Mouse (Mus musculus): ENCODE data around the gene Ovol3. TPM values are rescaled to one million over a fixed set of nuclear protein-coding genes. Genes with fewer than 3 reads are reported as not detected.

The Ovol3 gene
- polyA plus RNA-seq, 1 experiment = 1.4 TPM

DNA sequence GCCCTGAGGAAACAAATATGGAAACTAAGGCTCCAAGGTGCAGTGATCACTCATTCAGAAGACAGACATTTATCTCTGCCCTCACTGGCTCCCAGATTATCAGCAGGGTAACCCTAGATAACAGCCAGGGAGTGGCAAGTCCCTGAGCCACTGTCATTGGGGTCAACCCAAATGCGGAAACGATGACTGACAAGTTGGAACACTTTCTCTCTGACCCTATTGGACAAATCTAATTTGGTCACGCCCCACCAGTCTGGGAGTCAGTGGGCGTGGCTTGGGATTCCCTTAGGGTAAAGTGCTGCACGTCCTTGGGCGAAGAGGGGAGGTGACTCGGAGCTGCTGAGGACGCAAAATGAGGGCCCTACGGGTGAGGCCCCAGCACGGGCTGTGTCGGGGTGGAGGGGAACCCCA is 51.6 kb downstream of the Ovol3 start, which contains the start of gene Cox7a1:
Cox7a1 (plus strand) TSS at position 266 of the 411 bp plus-strand sequence.
- Histone ChIP-seq H3K27me3 (ENCODE audit: control insufficient read depth, insufficient read depth, low read length) (no peaks in the 10 kb centered on the region), H3K4me1 (replicated peaks; ENCODE audit: control insufficient read depth, insufficient read depth, low read length) (peaks cover 7% of the 10 kb centered on the region; the same call in 1 of the 2 replicates), H3K4me3 (ENCODE audit: control insufficient read depth, insufficient read depth, low read length) (peak within 1 kb of the TSS; percentile 29), H3K36me3 (ENCODE audit: control insufficient read depth, insufficient read depth, low read length) (peaks cover 16% of the 10 kb centered on the region), H3K27ac (ENCODE audit: control insufficient read depth, insufficient read depth, low read length) (no peak within 1 kb of the TSS)
- peak; percentile 89 for DNase-seq
- no peak for TF ChIP-seq CTCF (IDR thresholded peaks at IDR 0.05; ENCODE audit: borderline replicate concordance, control insufficient read depth, extremely low read depth, insufficient read depth, low read length, poor library complexity)
- peak; percentile 31; the same call in 1 of the 2 replicates for TF ChIP-seq POLR2A (IDR thresholded peaks at IDR 0.05; ENCODE audit: control insufficient read depth, extremely low read depth, insufficient read depth, low read length, poor library complexity)
- 2% methylated on average over 11 of the region's 11 CpGs for WGBS

Other genes starting within 250 kb of the Ovol3 start
- 2.2 and 3.3 TPM in 2 replicates for gene Zfp14, start 184.3 kb downstream of the Ovol3 start, polyA plus RNA-seq (2012; rRNA removed)
- gene Zfp82, start 162.8 kb downstream of the Ovol3 start, polyA plus RNA-seq (2012; rRNA removed) = 1.5 and 1.7 TPM in 2 replicates
- not detected in 2 replicates for gene Gm26920, start 145.3 kb downstream of the Ovol3 start, polyA plus RNA-seq (2012; rRNA removed)
- gene Zfp566, start 145.2 kb downstream of the Ovol3 start, polyA plus RNA-seq (2012; rRNA removed) = 4.4 and 6.8 TPM in 2 replicates
- gene Zfp260, start 140.9 kb downstream of the Ovol3 start, polyA plus RNA-seq (2012; rRNA removed) = 30.6 and 36.4 TPM in 2 replicates
- 5.4 and 8.1 TPM in 2 replicates for gene Zfp382, start 113.8 kb downstream of the Ovol3 start, polyA plus RNA-seq (2012; rRNA removed)
- gene Zfp146, start 66.0 kb downstream of the Ovol3 start, polyA plus RNA-seq (2012; rRNA removed) = 16.8 and 18.6 TPM in 2 replicates
- gene Cox7a1, start 51.6 kb downstream of the Ovol3 start, polyA plus RNA-seq (2012; rRNA removed) = 28.1 and 85.8 TPM in 2 replicates
- gene Capns1, start 36.9 kb downstream of the Ovol3 start, polyA plus RNA-seq (2012; rRNA removed) = 565 and 739 TPM in 2 replicates
- 131 and 157 TPM in 2 replicates for gene Polr2i, start 3.8 kb downstream of the Ovol3 start, polyA plus RNA-seq (2012; rRNA removed)
- 42.4 and 47.1 TPM in 2 replicates for gene Tbcb, start 3.5 kb downstream of the Ovol3 start, polyA plus RNA-seq (2012; rRNA removed)
- 0.17 and 0.26 TPM in 2 replicates for gene Thap8, start 44.4 kb upstream of the Ovol3 start, polyA plus RNA-seq (2012; rRNA removed)
- 54.1 and 66.9 TPM in 2 replicates for gene Wdr62, start 44.7 kb upstream of the Ovol3 start, polyA plus RNA-seq (2012; rRNA removed)
- 2.9 and 3.3 TPM in 2 replicates for gene Clip3, start 56.0 kb upstream of the Ovol3 start, polyA plus RNA-seq (2012; rRNA removed)
- 159 and 192 TPM in 2 replicates for gene Alkbh6, start 73.0 kb upstream of the Ovol3 start, polyA plus RNA-seq (2012; rRNA removed)
- gene Syne4, start 79.1 kb upstream of the Ovol3 start, polyA plus RNA-seq (2012; rRNA removed) = 15.4 and 16.8 TPM in 2 replicates
- gene E130208F15Rik, start 86.0 kb upstream of the Ovol3 start, polyA plus RNA-seq (2012; rRNA removed) = 0.74 and 0.93 TPM in 2 replicates
- 26.9 and 31.7 TPM in 2 replicates for gene Sdhaf1, start 88.2 kb upstream of the Ovol3 start, polyA plus RNA-seq (2012; rRNA removed)
- gene Lrfn3, start 127.0 kb upstream of the Ovol3 start, polyA plus RNA-seq (2012; rRNA removed) = 0.78 and 1.1 TPM in 2 replicates
- 273 and 417 TPM in 2 replicates for gene Tyrobp, start 178.0 kb upstream of the Ovol3 start, polyA plus RNA-seq (2012; rRNA removed)
- gene Hcst, start 184.1 kb upstream of the Ovol3 start, polyA plus RNA-seq (2012; rRNA removed) = 212 and 279 TPM in 2 replicates
- gene Nfkbid, start 186.0 kb upstream of the Ovol3 start, polyA plus RNA-seq (2012; rRNA removed) = 72.8 and 77.4 TPM in 2 replicates
- gene Aplp1, start 209.8 kb upstream of the Ovol3 start, polyA plus RNA-seq (2012; rRNA removed) = 5.9 and 6.0 TPM in 2 replicates
- 0.05 and 0.15 TPM in 2 replicates for gene Kirrel2, start 222.0 kb upstream of the Ovol3 start, polyA plus RNA-seq (2012; rRNA removed)
- 0.19 and 0.38 TPM in 2 replicates for gene Nphs1, start 222.6 kb upstream of the Ovol3 start, polyA plus RNA-seq (2012; rRNA removed)